Mouse (Mus musculus) lung, postnatal 0 days (tissue): ENCODE data around the gene 4930523C07Rik. TPM values are rescaled to one million over a fixed set of nuclear protein-coding genes. Genes with fewer than 3 reads are reported as not detected.

ENCODE experiments used
- ATAC-seq: fragments of 200-750 bp; cut with Nextera tagmentation; 2 replicates; pipeline ENCODE4 v1.8.0; 2017; ENCODE audit warnings: moderate library complexity
- DNase-seq: peaks from one replicate; pipeline ENCODE4 v3.0.0-alpha.2; 2016; ENCODE audit warnings: low spot score
- H3K27ac ChIP-seq: fragments of 300-500 bp; sonication (generic); 2 replicates; pipeline ENCODE4 v1.5.1; 2014; ENCODE audit warnings: antibody characterized with exemption, mild to moderate bottlenecking, low read length, mixed read lengths
- H3K27me3 ChIP-seq: fragments of 300-500 bp; sonication (generic); replicated peaks from 2 replicates; pipeline ENCODE4 v1.6.1; 2014; ENCODE audit warnings: low read length, mixed read lengths; ENCODE audit not compliant: insufficient read depth
- H3K36me3 ChIP-seq: fragments of 300-500 bp; sonication (generic); 2 replicates; pipeline ENCODE4 v1.6.1; 2014; ENCODE audit warnings: low read length, mixed read lengths; ENCODE audit not compliant: insufficient read depth
- H3K4me1 ChIP-seq: fragments of 300-500 bp; sonication (generic); 2 replicates; pipeline ENCODE4 v1.6.1; 2014; ENCODE audit warnings: antibody characterized with exemption, low read depth, low read length, mixed read lengths; ENCODE audit not compliant: insufficient read depth
- H3K4me2 ChIP-seq: fragments of 300-500 bp; sonication (generic); replicated peaks from 2 replicates; pipeline ENCODE4 v1.6.1; 2014; ENCODE audit warnings: low read depth, mild to moderate bottlenecking, low read length, moderate library complexity, mixed read lengths
- H3K4me3 ChIP-seq: fragments of 300-500 bp; sonication (generic); 2 replicates; pipeline ENCODE4 v1.5.1; 2014; ENCODE audit warnings: low read depth, low read length
- H3K9ac ChIP-seq: fragments of 300-500 bp; sonication (generic); replicated peaks from 2 replicates; pipeline ENCODE4 v1.6.1; 2014; ENCODE audit warnings: low read depth, mild to moderate bottlenecking
- H3K9me3 ChIP-seq: fragments of 300-500 bp; sonication (generic); 2 replicates; pipeline ENCODE4 v1.6.1; 2016; ENCODE audit warnings: low read length, mixed read lengths
- CTCF ChIP-seq: IDR thresholded peaks from 2 replicates; pipeline ENCODE4 v1.5.1; 2016; ENCODE audit warnings: antibody characterized with exemption, mild to moderate bottlenecking
- EP300 ChIP-seq: IDR thresholded peaks from 2 replicates; pipeline ENCODE4 v1.6.1; 2016; ENCODE audit warnings: antibody characterized with exemption, mild to moderate bottlenecking, control low read depth
- WGBS: fragments of 180-500 bp; shearing (Covaris S2); extraction: QIAGEN DNeasy Blood & Tissue Kit; methylation state at CpG from one replicate; pipeline ENCODE4 v1.1.7; 2014; 5-methylcytosine and 5-hydroxymethylcytosine counted together
- polyA plus RNA-seq: library from polyadenylated mRNA; unstranded; fragments of >200 nt; fragmentation: Nextera tagmentation; extraction: Ambion mirVana; gene quantifications from 2 replicates; pipeline ENCODE4 v1.2.1, GENCODE M21; 2015

4930523C07Rik gene
- polyA plus RNA-seq, result 111 and 115 TPM in 2 replicates

- peaks cover 35% of the 10 kb centered on the region; the same call in 1 of the 2 replicates for H3K4me1 ChIP-seq
- H3K9ac ChIP-seq, result peak within 1 kb of the TSS; percentile 76
- H3K9me3 ChIP-seq, result no peaks in the 10 kb centered on the region
- DNase-seq (peak; percentile 93), ATAC-seq (peak; percentile 88)
- H3K27me3 ChIP-seq, result no peaks in the 10 kb centered on the region
- H3K27ac ChIP-seq, result peak within 1 kb of the TSS; percentile 92
- no peak for TF ChIP-seq EP300
- peak; percentile 83 for TF ChIP-seq CTCF
- peak within 1 kb of the TSS; percentile 70 for H3K4me3 ChIP-seq
- no peaks in the 10 kb centered on the region for H3K36me3 ChIP-seq
- under 1% methylated on average over 32 of the region's 33 CpGs for WGBS
- H3K4me2 ChIP-seq, result peak within 1 kb of the TSS; percentile 70
Measured at GRCm38 (mm10) chr1:160044237-160045021, at the start of gene 4930523C07Rik. Gene 4930523C07Rik, plus strand, starts transcription at chr1:160044382.

- no peaks in the 10 kb centered on the region for H3K9me3 ChIP-seq
- ATAC-seq, result no peak
- no peaks in the 10 kb centered on the region for H3K36me3 ChIP-seq
- DNase-seq, result peak; percentile 8
- no peak overlapping the region for H3K4me2 ChIP-seq
- 47% methylated on average over 2 of the region's 2 CpGs for WGBS
- no peaks in the 10 kb centered on the region for H3K4me1 ChIP-seq
- TF ChIP-seq CTCF (no peak), EP300 (no peak)
- no peak overlapping the region for H3K27ac ChIP-seq
- no peaks in the 10 kb centered on the region for H3K27me3 ChIP-seq
- H3K9ac ChIP-seq, result no peak overlapping the region
- H3K4me3 ChIP-seq, result no peak overlapping the region
Measured at GRCm38 (mm10) chr1:159997329-159997728, 46.9 kb upstream of the 4930523C07Rik start.

- H3K36me3 ChIP-seq, result no peaks in the 10 kb centered on the region
- TF ChIP-seq CTCF (no peak), EP300 (no peak)
- 77% methylated on average over 1 of the region's 1 CpGs for WGBS
- no peak for DNase-seq
- H3K9me3 ChIP-seq, result no peaks in the 10 kb centered on the region
- no peak overlapping the region for H3K4me3 ChIP-seq
- no peak for ATAC-seq
- no peaks in the 10 kb centered on the region for H3K27me3 ChIP-seq
- no peak overlapping the region for H3K9ac ChIP-seq
- no peak overlapping the region for H3K4me2 ChIP-seq
- H3K4me1 ChIP-seq, result no peaks in the 10 kb centered on the region
- H3K27ac ChIP-seq, result no peak overlapping the region
Measured at GRCm38 (mm10) chr1:159998349-159998748, 45.8 kb upstream of the 4930523C07Rik start.

- TF ChIP-seq CTCF, result no peak
- Histone ChIP-seq H3K9me3 (no peaks in the 10 kb centered on the region), H3K27me3 (no peaks in the 10 kb centered on the region), H3K4me1 (no peaks in the 10 kb centered on the region), H3K27ac (no peak overlapping the region), H3K36me3 (no peaks in the 10 kb centered on the region), H3K9ac (no peak overlapping the region), H3K4me2 (no peak overlapping the region), H3K4me3 (no peak overlapping the region)
- DNase-seq, result no peak
- 79% methylated on average over 3 of the region's 3 CpGs for WGBS
- no peak for ATAC-seq
Measured at GRCm38 (mm10) chr1:159999232-159999631, 45.0 kb upstream of the 4930523C07Rik start.

- H3K27ac ChIP-seq, result no peak overlapping the region
- TF ChIP-seq CTCF (no peak), EP300 (no peak)
- H3K27me3 ChIP-seq, result no peaks in the 10 kb centered on the region
- no peak overlapping the region for H3K4me2 ChIP-seq
- H3K4me3 ChIP-seq, result no peak overlapping the region
- H3K9ac ChIP-seq, result no peak overlapping the region
- H3K36me3 ChIP-seq, result no peaks in the 10 kb centered on the region
- 65% methylated on average over 4 of the region's 4 CpGs for WGBS
- ATAC-seq (no peak), DNase-seq (no peak)
- no peaks in the 10 kb centered on the region for H3K9me3 ChIP-seq
- H3K4me1 ChIP-seq, result no peaks in the 10 kb centered on the region
Measured at GRCm38 (mm10) chr1:160005319-160005718, 38.9 kb upstream of the 4930523C07Rik start.

GRCm38 (mm10) chr1:160006919-160007588, 37.1 kb upstream of the 4930523C07Rik start:
- ATAC-seq, result no peak
- Histone ChIP-seq H3K4me1 (no peaks in the 10 kb centered on the region), H3K4me3 (no peak overlapping the region), H3K27ac (no peak overlapping the region), H3K36me3 (no peaks in the 10 kb centered on the region), H3K9ac (no peak overlapping the region), H3K27me3 (no peaks in the 10 kb centered on the region), H3K4me2 (no peak overlapping the region), H3K9me3 (no peaks in the 10 kb centered on the region)
- WGBS, result 78% methylated on average over 8 of the region's 8 CpGs
- no peak for DNase-seq
- TF ChIP-seq EP300, result no peak
- no peak for TF ChIP-seq CTCF
